Mouse (Mus musculus): ENCODE measurements around the gene Fh1. TPM values are rescaled to one million over a fixed set of nuclear protein-coding genes. Genes with fewer than 3 reads are reported as not detected.

Gene Fh1
- polyA plus RNA-seq, 1 experiment, result 49.6 TPM

Other genes starting within 250 kb of the Fh1 start
- 1.8 and 2.1 TPM in 2 replicates for gene Rgs7, start 133.1 kb downstream of the Fh1 start, polyA plus RNA-seq (2012; rRNA removed)
- 0.96 and 1.0 TPM in 2 replicates for gene Kmo, start 5.3 kb downstream of the Fh1 start, polyA plus RNA-seq (2012; rRNA removed)
- gene Opn3, start 67.1 kb upstream of the Fh1 start, polyA plus RNA-seq (2012; rRNA removed), result 14.1 and 16.3 TPM in 2 replicates
- 5.6 and 10.9 TPM in 2 replicates for gene Chml, start 67.3 kb upstream of the Fh1 start, polyA plus RNA-seq (2012; rRNA removed)
- 0.15 and 0.19 TPM in 2 replicates for gene Wdr64, start 73.0 kb upstream of the Fh1 start, polyA plus RNA-seq (2012; rRNA removed)